Mouse (Mus musculus) heart, adult 8-10 months (tissue): ENCODE measurements around the gene Fars2. TPM values are rescaled to one million over a fixed set of nuclear protein-coding genes. Genes with fewer than 3 reads are reported as not detected.
A peak's percentile ranks its signal among the peaks of the same experiment; 100 is the strongest.

Source experiments
- DNase-seq: peaks from one replicate; pipeline ENCODE4 v3.0.0; 2022; ENCODE audit warnings: low spot score
- total RNA-seq, 4 experiments: library from RNA; stranded (reverse); gene quantifications; 2 replicates each; pipeline ENCODE4 v1.2.4; 2022

Gene Fars2
- total RNA-seq, 4 experiments from 2014 or later: 85.3 to 90.4 (median 87.3) TPM

GRCm38 (mm10) chr13:36562447-36563441, 445.5 kb downstream of the Fars2 start:
- DNase-seq: peak; percentile 28

- DNase-seq: no peak
Observed at GRCm38 (mm10) chr13:36564764-36565315, 447.6 kb downstream of the Fars2 start.

GRCm38 (mm10) chr13:36576781-36577180, 459.6 kb downstream of the Fars2 start:
- DNase-seq: no peak

GRCm38 (mm10) chr13:36577916-36578568, 460.8 kb downstream of the Fars2 start:
- DNase-seq: no peak

- peak; percentile 28 for DNase-seq
Observed at GRCm38 (mm10) chr13:36578569-36579333, 461.5 kb downstream of the Fars2 start.

- DNase-seq: no peak
Observed at GRCm38 (mm10) chr13:36582406-36583070, 465.3 kb downstream of the Fars2 start.

GRCm38 (mm10) chr13:36583481-36584151, 466.4 kb downstream of the Fars2 start:
- DNase-seq: no peak

GRCm38 (mm10) chr13:36584197-36584596, 467.0 kb downstream of the Fars2 start:
- DNase-seq: no peak

- no peak for DNase-seq
Observed at GRCm38 (mm10) chr13:36589092-36589491, 471.9 kb downstream of the Fars2 start.

- no peak for DNase-seq
Observed at GRCm38 (mm10) chr13:36592291-36592690, 475.1 kb downstream of the Fars2 start.

GRCm38 (mm10) chr13:36606717-36607116, 489.5 kb downstream of the Fars2 start:
- DNase-seq: no peak

GRCm38 (mm10) chr13:36607871-36608270, 490.7 kb downstream of the Fars2 start:
- DNase-seq: no peak

GRCm38 (mm10) chr13:36610426-36610825, 493.2 kb downstream of the Fars2 start:
- no peak for DNase-seq

GRCm38 (mm10) chr13:36612785-36613750, 495.9 kb downstream of the Fars2 start:
- no peak for DNase-seq

GRCm38 (mm10) chr13:36620498-36621332, 503.5 kb downstream of the Fars2 start:
- DNase-seq: no peak

GRCm38 (mm10) chr13:36621333-36621659, 504.1 kb downstream of the Fars2 start:
- DNase-seq: no peak

- DNase-seq: no peak
Observed at GRCm38 (mm10) chr13:36623556-36623955, 506.3 kb downstream of the Fars2 start.

- DNase-seq: no peak
Observed at GRCm38 (mm10) chr13:36629154-36629553, 511.9 kb downstream of the Fars2 start.
